Mouse (Mus musculus) embryo, embryonic 10.5 days (tissue): ENCODE data around the gene Prkca.

Experiments used
- DNase-seq: peaks from one replicate; pipeline ENCODE4 v3.0.0-alpha.2; 2015; ENCODE audit warnings: low spot score

Gene Prkca

GRCm38 (mm10) chr11:108260775-108261517 is 82.8 kb downstream of the Prkca start:
- DNase-seq, result no peak

GRCm38 (mm10) chr11:108259391-108259790 is 84.3 kb downstream of the Prkca start:
- DNase-seq, result no peak

DNA sequence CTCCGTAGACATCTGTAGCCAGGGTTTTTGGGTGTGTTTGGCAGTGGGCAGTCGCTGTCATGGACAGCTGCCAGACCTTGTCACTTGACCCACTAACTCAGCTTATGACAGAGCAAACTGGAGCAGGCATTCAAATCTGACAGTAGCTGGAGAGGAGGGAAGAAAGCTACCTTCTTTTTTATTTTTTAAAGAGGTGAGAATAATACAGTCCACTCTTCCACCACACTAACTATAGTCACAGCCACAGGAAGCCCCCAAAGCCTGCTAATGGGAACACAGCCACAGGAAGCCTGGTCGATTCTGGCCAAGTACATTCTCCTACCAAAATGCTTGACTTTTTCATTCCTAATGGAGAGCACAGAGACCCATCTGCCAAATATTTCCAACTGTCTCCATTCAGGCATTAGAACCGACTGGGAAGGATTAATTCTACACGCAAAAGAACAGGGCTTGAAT is 84.9 kb downstream of the Prkca start:
- no peak for DNase-seq

DNA sequence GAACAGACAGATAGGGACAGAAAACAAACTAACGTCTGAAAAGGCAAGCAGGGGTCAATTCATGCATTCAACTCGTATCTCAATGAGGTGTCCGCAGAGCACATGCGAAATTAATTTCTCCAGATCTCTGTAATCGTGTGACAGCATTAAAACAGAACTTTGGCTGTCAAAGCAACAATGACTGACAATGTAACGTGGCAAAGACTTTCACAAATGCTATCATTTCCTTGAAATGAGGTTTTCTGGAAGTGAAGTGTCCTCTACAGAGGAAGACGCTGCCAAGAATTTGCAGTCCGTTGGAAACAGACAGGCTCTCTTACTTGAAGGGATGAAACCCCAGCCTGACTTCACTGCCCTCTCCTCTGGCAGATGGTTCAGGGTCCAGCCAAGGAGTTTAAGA is 85.8 kb downstream of the Prkca start:
- no peak for DNase-seq

DNA sequence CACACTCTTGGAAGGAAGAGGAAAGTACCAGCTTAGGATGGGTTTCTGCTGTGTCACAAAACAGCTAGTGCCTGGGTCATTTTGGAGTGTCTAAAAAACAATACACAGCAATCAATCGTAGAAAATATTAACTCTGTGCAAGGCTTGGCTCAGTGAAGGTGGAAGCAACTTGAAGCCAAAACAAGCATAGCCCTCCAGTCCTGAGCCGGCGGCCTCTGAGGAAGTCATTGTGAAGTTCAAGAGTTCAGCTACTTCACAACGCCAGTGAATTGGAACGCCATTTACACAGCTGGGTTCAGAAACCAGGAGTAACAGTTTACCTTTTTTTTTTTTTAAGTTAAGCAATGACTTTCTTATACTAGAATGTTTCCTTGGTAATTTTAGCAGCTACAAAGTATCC is 89.0 kb downstream of the Prkca start:
- no peak for DNase-seq

DNA sequence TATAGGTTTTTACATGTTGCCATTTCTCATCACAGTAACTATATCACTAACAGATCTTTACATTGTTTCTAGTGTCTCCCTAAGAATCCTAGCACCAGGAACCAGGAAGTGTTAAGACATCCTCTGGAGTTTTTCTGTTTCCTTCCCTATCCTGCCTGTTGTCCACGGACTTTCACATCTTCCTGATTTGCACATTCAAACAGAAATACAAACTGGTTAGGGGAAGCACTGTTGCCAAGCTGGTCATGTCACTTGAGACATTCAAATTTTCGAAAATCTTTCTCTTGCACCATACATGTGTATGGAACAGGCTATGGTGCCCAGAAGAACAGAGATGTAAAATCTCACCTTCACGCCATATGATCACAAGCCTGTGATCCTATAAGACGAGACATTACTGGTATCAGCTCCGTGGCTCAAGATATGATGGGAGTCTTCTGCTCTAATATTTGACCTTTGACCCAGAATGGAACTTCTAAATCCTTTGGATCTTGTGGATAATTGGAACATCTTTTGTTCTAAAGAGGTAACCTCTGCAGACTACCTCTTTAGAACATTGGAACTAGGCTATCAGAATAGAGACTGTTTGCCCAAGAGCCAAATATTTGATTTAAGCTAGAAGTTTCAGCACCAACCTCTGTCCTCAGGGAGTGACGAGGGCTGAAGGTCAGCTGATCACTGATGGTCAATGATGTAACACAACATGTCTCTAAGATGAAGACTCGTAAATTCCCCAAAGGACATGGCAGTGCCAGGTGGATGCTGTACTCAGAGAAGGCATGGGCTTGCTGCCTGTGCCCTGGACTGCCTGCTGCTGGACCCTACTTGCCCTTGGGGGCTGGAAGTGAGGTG is 91.6 kb downstream of the Prkca start:
- no peak for DNase-seq

DNA sequence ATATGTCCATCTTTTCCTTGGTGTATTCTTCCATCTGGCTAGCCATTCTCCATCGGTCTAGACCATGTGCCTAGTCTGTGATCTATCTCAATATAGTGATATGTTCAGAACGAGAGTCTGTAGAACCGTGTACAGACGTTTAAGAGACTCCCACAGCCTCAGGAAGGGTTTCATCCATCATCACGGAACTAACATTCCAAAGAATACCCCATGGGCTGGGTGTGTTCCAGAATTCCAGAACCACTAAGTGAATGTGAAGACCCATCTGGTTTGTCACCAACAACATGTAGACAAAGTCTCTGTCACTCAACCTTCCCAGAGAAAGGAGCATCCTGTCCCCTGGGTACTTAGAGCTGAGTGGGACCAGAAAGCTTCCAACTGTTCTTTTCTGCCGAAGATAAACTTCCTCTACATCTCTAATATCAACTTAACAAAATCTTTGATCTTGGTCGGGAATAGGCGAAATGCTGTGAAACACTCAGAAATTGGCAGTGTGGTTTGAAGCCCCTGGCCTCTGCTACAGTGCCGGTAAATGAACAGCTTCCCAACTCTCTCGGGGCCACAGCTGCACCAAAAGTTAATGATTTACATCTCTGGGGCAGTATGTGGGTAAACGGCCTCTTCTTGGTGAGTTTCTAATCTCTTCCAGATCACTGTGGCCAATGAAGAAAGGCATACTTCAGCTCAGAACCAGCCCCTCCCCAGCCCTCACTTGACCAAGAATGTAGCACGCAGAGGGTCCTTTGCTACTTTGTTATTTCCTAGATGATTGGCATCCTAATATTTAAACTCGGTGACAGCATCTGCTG is 92.7 kb downstream of the Prkca start:
- no peak for DNase-seq

- no peak for DNase-seq
Measured at GRCm38 (mm10) chr11:108250146-108250635, 93.5 kb downstream of the Prkca start.

DNA sequence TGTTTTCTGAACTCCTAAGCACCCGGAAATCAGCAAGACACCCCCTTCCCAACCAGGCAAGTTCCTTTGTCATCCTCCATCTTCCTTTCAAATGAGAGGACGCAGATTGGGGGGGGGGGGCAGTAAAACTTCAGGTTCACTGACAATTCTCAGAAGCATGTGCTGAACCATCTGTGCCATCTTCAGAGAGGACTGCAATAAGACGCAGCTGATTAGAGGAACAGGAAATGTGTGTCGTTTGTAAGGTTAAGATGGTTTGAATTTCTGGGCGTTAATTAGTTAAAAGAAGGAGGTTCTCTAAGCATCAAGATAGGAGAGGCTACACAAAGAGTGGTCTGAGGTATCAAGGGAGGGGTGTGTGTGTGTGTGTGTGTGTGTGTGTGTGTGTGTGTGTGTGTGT is 94.2 kb downstream of the Prkca start:
- DNase-seq, result no peak

GRCm38 (mm10) chr11:108249047-108249403 is 94.7 kb downstream of the Prkca start:
- DNase-seq, result no peak

DNA sequence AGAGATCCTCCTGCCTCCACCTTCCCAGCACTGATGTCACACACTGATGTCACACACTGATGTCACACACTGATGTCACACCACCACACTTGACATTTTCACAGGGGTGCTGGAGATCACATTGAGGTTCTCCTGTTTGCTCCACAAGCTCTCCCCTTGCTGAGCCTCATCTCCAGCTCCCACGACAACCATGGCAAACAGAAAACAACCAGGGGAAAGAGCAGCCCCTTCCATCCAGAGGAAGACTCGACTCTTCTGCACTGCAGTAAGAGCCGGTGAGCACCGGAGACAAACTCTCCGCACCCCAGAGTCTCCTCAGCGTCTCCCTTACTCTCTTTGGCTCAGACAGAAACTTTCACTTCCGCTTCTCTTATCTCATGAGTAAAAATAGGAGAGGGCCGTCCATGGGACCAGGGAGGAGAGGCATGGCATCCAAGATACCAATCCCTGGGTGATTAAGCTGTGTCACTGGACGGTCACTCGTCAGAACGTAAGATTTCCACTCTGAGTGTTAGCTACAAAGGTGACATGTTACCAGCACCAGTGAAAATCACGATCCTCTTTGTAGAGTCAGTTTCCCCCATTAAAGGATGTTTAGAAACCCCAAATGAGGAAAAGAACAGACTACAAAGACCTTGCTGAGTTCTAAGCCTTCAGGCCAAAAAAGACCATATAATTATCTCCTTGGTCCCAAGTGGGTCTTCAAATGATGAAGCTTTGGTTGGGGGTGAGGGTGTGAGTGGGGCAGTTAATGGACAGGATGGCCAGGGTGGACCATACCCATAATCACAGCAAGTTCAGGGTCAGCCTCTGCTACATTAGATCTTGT is 95.3 kb downstream of the Prkca start:
- DNase-seq, result no peak

DNA sequence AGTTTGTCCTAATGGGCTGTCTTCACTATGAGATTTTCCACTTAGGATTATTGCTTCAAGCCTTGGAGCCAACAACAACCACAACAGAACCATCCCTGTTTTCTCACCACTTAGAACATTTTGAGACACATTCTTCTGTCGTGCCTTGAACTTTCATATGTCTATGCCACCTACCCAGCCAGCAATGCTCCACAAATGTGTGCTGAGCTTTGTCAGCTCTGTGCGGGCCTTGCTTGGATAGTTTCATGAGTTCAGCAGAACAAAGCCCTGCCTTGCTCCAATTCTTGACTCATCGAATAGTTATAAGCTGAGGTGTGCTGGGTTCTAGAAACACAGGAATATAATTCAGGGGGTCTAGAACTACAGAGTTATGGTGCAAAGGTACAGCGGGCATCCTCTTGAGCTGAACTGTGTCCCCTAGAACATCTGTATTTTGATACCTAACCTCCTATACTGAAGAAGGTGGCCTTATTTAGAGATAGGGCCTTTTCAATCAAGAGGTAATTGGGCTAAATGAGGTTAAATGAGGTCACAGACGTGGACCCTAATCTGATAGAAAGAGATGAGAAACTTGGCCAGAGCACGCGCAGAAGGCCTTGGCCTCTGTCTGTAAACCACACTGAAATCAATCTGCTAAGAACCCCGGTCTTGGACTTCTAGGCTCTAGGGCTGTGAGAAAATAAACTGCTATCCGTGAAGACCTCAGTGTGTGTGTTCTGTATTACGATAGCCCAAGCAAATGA is 96.4 kb downstream of the Prkca start:
- DNase-seq, result no peak

DNA sequence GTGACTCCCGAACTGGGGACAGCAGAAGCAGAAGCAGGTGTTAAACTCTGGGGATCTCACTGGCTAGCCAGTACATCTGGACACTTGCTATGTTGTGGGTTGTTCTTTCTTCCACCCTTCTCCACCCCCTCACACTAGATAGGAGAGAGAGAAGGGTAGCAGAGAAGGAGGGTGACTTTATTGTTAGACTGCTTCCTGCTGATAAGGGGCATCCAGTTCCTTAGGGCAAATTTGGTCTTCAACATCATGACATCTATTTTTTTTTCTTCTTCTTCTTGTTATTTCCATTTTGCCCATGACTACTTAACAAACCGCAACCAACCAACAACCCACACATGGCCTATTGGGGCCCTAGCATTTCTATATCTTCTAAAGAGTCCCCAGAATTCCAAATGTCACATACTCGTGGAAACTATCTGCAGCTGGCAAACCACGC is 97.4 kb downstream of the Prkca start:
- DNase-seq, result no peak

- DNase-seq, result no peak
Measured at GRCm38 (mm10) chr11:108244241-108244640, 99.5 kb downstream of the Prkca start.

- DNase-seq, result no peak
Measured at GRCm38 (mm10) chr11:108243633-108244032, 100.1 kb downstream of the Prkca start.

GRCm38 (mm10) chr11:108240924-108241498 is 102.7 kb downstream of the Prkca start:
- no peak for DNase-seq

GRCm38 (mm10) chr11:108239173-108239572 is 104.6 kb downstream of the Prkca start:
- no peak for DNase-seq

DNA sequence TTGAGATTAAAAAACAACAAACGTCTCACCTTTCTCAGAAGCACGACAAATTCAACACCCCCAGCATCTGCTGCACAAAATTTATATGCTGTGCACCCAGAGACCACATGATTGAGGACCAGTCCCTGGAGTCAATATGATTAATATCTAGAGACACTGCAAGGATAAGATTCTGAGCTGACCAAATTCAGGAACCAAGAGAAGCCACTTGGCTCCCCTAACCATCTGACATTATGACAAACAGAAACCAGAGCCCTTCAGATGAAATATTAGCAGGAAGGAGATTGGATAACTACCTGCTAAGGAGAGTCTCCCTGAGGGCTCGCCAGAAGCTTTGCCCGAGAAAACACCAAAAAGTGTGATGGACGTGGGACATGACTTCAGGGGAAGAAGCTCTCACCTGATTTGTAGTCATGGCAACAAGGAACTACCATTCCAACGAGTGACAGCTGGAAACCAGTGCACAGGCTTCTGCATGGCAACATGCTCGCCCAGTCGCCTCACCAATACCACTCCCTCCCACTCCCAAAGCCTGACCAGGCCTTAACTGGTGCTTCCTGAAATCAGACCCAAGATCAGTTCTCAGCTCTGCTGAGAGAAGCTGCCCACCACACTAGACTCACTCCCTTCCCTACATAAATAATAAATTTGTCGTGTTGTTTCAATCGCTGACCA is 106.8 kb downstream of the Prkca start:
- DNase-seq, result no peak

GRCm38 (mm10) chr11:108236195-108236594 is 107.5 kb downstream of the Prkca start:
- no peak for DNase-seq
